Mouse (Mus musculus) liver, embryonic 14.5 days (tissue): ENCODE data around the gene Sh3gl3.

Experiments
- CTCF ChIP-seq: IDR thresholded peaks from 2 replicates; pipeline ENCODE4 v1.5.1; 2016; ENCODE audit warnings: antibody characterized with exemption, low read depth, control low read depth
- EP300 ChIP-seq: IDR thresholded peaks from 2 replicates; pipeline ENCODE4 v1.6.1; 2016; ENCODE audit warnings: antibody characterized with exemption, low read depth

DNA sequence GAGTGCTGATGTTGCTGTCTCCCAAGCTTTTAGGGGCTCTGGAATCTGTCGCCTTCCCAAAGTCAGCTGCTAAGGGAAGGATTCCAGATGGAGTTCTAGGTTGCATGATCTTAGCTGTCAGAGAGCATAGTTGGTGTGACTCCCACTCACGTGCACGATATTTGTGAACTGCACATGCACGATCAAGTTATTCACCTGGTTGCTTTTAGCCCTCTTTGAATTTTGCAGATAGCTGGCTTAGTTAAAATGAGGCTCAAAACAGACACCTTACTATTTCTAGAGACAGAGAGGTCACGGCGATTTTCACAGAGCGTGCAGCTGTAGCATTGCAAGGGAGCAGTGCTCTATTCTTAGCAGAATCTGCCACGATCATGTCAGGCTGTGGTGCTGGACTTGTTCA lies 108.4 kb downstream of the Sh3gl3 start:
- TF ChIP-seq EP300 (no peak), CTCF (no peak)
